Mouse (Mus musculus) intestine, embryonic 14.5 days (tissue): ENCODE measurements around the gene Kbtbd12. TPM values are rescaled to one million over a fixed set of nuclear protein-coding genes. Genes with fewer than 3 reads are reported as not detected.

ENCODE experiments used
- ATAC-seq: fragments of 200-750 bp; cut with Nextera tagmentation; replicated peaks from 2 replicates; pipeline ENCODE4 v1.8.0; 2017; ENCODE audit warnings: low read depth, moderate number of reproducible peaks, moderate TSS enrichment, moderate library complexity; ENCODE audit not compliant: low FRiP score, low TSS enrichment
- DNase-seq: peaks from one replicate; pipeline ENCODE4 v3.0.0-alpha.2; 2018; ENCODE audit warnings: low spot score
- H3K27ac ChIP-seq: fragments of 300-500 bp; sonication (generic); 2 replicates; pipeline ENCODE4 v1.5.1; 2014; ENCODE audit warnings: low read depth, mild to moderate bottlenecking, control low read depth
- H3K27me3 ChIP-seq: fragments of 300-500 bp; sonication (generic); replicated peaks from 2 replicates; pipeline ENCODE4 v1.6.1; 2014; ENCODE audit warnings: low read length, control low read depth; ENCODE audit not compliant: control insufficient read depth, insufficient read depth
- H3K36me3 ChIP-seq: fragments of 300-500 bp; sonication (generic); 2 replicates; pipeline ENCODE4 v1.6.1; 2014; ENCODE audit warnings: low read length, control low read depth; ENCODE audit not compliant: control insufficient read depth, insufficient read depth
- H3K4me1 ChIP-seq: fragments of 300-500 bp; sonication (generic); replicated peaks from 2 replicates; pipeline ENCODE4 v1.6.1; 2014; ENCODE audit warnings: low read length, control low read depth, mixed read lengths; ENCODE audit not compliant: control insufficient read depth, insufficient read depth
- H3K4me2 ChIP-seq: fragments of 300-500 bp; sonication (generic); 2 replicates; pipeline ENCODE4 v1.6.1; 2014; ENCODE audit warnings: low read length
- H3K4me3 ChIP-seq: fragments of 300-500 bp; sonication (generic); 2 replicates; pipeline ENCODE4 v1.5.1; 2014; ENCODE audit warnings: low read depth, low read length, control low read depth, mixed read lengths
- H3K9ac ChIP-seq: fragments of 300-500 bp; sonication (generic); 2 replicates; pipeline ENCODE4 v1.6.1; 2014; ENCODE audit warnings: mild to moderate bottlenecking, low read length
- H3K9me3 ChIP-seq: fragments of 300-500 bp; sonication (generic); 2 replicates; pipeline ENCODE4 v1.6.1; 2016; ENCODE audit warnings: low read length, control low read depth; ENCODE audit not compliant: control insufficient read depth
- WGBS: fragments of 180-500 bp; shearing (Covaris S2); extraction: QIAGEN DNeasy Blood & Tissue Kit; methylation state at CpG from one replicate; pipeline ENCODE4 v1.1.7; 2014; 5-methylcytosine and 5-hydroxymethylcytosine counted together
- polyA plus RNA-seq: library from polyadenylated mRNA; unstranded; fragments of >200 nt; fragmentation: Nextera tagmentation; extraction: Ambion mirVana; gene quantifications from 2 replicates; pipeline ENCODE4 v1.2.1, GENCODE M21; 2014

The Kbtbd12 gene
- polyA plus RNA-seq, 1 experiment from 2014 or later, result 0.26 TPM

DNA sequence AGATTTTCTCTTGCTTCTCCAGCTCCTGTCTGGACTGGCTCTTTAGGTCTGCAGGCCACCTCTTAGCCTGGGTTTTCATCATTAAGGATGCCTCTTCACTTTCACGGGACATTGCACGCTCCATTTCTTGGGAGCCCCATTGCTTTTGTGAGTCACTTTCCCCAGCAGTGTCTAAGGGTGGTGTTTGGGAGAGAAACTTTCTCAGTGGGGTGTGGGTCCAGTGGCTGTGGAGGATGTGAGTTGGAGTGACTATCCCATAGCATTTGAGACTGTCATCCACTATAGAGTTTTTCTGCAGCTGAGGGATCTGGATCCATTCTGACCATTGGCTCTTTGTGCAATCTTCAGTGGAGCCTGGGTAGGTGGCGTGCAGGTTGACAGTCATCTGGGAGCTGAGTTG is 114.3 kb downstream of the Kbtbd12 start:
- Histone ChIP-seq H3K27me3 (no peaks in the 10 kb centered on the region), H3K4me2 (no peak overlapping the region), H3K4me3 (no peak overlapping the region), H3K4me1 (peaks cover 7% of the 10 kb centered on the region), H3K27ac (no peak overlapping the region), H3K9me3 (no peaks in the 10 kb centered on the region), H3K36me3 (no peaks in the 10 kb centered on the region), H3K9ac (no peak overlapping the region)
- no peak for DNase-seq
- 84% methylated on average over 3 of the region's 3 CpGs for WGBS
- ATAC-seq, result no peak

DNA sequence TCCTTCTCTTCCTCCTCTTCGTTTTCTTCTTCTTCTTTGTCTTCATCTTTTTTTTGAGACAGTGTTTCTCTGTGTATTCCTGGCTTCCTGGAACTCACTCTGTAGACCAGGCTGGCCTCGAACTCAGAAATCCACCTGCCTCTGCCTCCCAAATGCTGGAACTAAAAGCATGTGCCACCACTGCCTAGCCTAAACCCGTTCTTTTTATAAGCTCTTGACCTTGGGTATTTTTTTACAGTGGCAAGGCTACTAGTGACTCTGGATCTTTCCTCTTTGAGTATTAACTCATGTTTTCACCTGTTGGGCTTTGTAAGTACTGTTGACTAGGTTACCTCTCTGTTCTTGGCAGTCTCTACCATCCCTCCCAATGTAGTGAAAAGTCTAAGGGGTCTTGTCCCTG is 114.7 kb downstream of the Kbtbd12 start:
- Histone ChIP-seq H3K27ac (no peak overlapping the region), H3K4me3 (no peak overlapping the region), H3K9ac (no peak overlapping the region), H3K27me3 (no peaks in the 10 kb centered on the region), H3K4me2 (no peak overlapping the region), H3K4me1 (peaks cover 7% of the 10 kb centered on the region), H3K9me3 (no peaks in the 10 kb centered on the region), H3K36me3 (no peaks in the 10 kb centered on the region)
- DNase-seq (no peak), ATAC-seq (no peak)
- 68% methylated on average over 3 of the region's 3 CpGs for WGBS

DNA sequence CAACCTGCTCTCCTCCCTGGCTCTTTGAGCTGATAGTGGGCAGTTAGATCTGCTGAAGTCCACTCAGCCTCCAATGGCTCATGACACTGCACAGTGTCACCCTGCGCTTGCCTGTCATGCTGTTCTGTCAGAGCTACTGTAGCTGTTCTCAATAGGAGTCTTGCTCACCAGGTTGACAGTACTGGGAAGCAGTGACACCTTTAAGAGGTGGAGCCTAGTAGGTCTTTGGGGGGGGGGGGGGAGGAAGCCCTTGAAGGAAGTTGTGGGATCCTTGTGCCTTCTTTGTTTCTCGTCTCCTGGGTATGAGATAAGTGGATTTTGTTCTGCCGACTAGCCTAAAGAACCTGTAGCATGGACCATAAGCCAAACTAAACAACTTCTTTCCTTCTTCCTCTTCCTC is 115.1 kb downstream of the Kbtbd12 start:
- H3K27me3 ChIP-seq, result no peaks in the 10 kb centered on the region
- no peak for ATAC-seq
- WGBS, result 55% methylated on average over 3 of the region's 3 CpGs
- no peak overlapping the region for H3K4me3 ChIP-seq
- H3K27ac ChIP-seq, result no peak overlapping the region
- peaks cover 7% of the 10 kb centered on the region for H3K4me1 ChIP-seq
- peak; percentile 32 for DNase-seq
- H3K9me3 ChIP-seq, result no peaks in the 10 kb centered on the region
- no peaks in the 10 kb centered on the region for H3K36me3 ChIP-seq
- H3K4me2 ChIP-seq, result no peak overlapping the region
- H3K9ac ChIP-seq, result no peak overlapping the region

DNA sequence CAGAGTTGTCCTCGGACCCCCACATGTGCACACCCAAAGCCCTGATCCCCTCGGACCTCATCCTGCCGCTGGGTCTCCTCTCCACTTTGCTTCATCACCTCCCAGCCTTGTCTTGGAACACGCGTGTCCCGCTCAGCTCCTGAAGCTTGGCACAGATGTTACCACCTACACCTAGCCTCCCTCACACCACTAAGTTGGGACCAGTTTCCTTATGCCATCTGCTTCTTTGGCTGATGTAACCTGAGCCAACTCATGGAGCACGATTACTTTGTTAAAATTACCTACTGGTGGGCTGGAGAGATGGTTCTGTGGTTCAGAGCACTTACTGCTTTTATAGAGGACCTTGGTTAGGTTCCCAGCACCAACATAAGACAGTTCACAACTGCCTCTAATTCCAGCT is 115.9 kb downstream of the Kbtbd12 start:
- 85% methylated on average over 7 of the region's 7 CpGs for WGBS
- ATAC-seq, result no peak
- no peak overlapping the region for H3K4me3 ChIP-seq
- no peak overlapping the region for H3K9ac ChIP-seq
- H3K36me3 ChIP-seq, result no peaks in the 10 kb centered on the region
- H3K27me3 ChIP-seq, result no peaks in the 10 kb centered on the region
- H3K4me1 ChIP-seq, result peaks cover 14% of the 10 kb centered on the region
- H3K27ac ChIP-seq, result no peak overlapping the region
- H3K4me2 ChIP-seq, result no peak overlapping the region
- no peaks in the 10 kb centered on the region for H3K9me3 ChIP-seq
- DNase-seq, result no peak

DNA sequence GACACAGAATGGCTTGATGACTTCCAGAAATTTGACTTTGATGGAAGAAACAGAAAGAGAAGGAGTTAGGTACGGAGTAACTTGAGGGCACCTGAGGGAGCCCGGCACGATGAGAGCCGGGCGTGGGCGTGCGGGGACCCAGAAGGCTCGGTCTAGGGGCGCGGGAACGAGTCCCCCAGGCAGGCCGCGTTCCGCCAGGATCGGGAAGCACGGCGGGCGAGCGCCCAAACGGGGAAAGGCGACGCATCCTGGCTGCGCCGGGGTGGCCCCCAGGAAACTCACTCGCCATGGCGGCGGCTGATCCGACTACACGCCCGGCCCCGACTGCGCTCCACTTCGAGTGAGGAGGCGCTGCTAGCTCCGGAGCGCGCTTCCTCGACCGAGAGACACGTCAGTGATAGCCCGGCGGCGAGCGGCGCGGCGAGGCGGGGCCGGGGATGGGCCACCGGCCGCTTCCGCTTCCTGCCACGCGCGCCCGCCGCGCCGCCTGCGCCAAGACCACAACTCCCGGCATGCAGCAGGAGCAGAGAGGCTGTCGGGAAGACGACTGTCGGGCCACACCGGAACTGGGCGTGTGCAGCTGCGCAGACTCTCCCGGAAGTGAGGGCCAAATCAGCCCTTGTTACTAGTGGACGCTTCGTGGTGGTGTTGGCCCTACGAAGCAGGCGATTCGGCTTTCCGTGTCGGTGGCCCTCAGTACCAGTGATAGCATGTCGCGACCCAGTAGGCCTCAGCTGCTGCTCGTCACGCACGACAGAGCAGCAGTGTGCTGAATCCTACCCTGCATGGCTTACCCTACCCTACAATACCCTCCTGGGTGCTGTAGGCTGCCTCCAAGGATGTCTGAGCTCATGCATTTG is 119.1 kb downstream of the Kbtbd12 start, which contains the start of gene Sec61a1:
TSS of gene Sec61a1 (minus strand) at position 502 of the 860 bp plus-strand sequence.
- peak; percentile 90 for DNase-seq
- Histone ChIP-seq H3K4me1 (peaks cover 16% of the 10 kb centered on the region), H3K4me2 (peak within 1 kb of the TSS; percentile 68), H3K9ac (peak within 1 kb of the TSS; percentile 97), H3K27me3 (no peaks in the 10 kb centered on the region), H3K36me3 (peaks cover 26% of the 10 kb centered on the region), H3K4me3 (peak within 1 kb of the TSS; percentile 90), H3K27ac (peak within 1 kb of the TSS; percentile 85), H3K9me3 (no peaks in the 10 kb centered on the region)
- ATAC-seq, result peak; percentile 97
- WGBS, result under 1% methylated on average over 80 of the region's 80 CpGs

DNA sequence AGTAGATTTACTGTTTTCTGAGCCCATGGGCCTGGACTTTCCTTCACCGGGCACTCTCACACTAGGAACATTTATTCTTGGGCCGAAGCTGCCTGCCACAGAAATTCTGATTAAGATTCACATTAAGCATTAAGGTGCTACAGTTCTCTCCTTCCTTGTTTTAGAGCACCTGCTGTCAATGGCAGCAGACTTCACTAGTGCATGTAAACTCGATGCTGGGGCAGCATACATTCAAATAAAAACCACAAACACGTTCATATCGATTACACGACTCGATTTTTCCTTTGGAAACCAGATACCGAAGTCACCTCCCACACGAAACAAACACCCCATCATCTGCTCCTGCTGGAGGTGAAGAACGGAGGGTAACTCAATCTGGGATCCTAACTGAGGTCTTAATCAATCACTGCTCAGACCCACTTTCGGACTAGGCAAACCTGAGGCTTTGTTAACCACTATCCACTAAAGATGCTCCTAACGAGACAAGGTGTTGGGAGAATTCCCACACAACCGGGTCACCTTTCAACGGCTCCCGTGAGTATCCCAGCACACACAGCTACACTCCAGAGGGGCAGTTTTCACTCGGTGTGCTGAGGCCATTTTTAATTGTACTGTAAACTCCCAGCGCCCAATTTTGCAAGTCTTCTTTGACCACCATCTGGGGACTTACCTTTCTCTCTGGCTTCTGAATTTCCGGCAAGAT is 119.9 kb downstream of the Kbtbd12 start:
- Histone ChIP-seq H3K36me3 (peaks cover 34% of the 10 kb centered on the region), H3K27me3 (no peaks in the 10 kb centered on the region), H3K4me3 (peak overlapping the region; percentile 90), H3K9ac (peak overlapping the region; percentile 97), H3K27ac (no peak overlapping the region; the same call in 1 of the 2 replicates), H3K9me3 (no peaks in the 10 kb centered on the region), H3K4me2 (peak overlapping the region; percentile 52), H3K4me1 (peaks cover 16% of the 10 kb centered on the region)
- no peak for ATAC-seq
- peak; percentile 66 for DNase-seq
- 11% methylated on average over 18 of the region's 18 CpGs for WGBS

DNA sequence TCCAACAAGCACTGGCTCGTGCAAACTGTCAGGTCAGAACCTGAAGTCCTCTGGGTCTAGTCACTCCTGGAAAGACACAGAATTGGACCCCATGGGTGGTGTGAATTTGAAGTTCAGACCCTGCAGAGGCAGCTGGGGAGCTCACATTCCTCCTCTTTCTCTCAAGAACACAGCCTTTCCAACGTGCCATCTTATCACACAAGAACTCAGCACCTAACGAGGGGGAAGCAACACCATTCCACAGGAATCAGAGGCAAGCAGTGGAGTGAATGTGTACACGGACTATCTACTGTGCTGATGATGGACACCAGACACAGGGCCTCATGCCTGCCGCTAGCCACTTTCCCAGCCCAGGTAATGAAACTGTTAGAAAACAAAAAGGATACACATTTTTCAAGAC is 121.1 kb downstream of the Kbtbd12 start:
- ATAC-seq (no peak), DNase-seq (no peak)
- peaks cover 46% of the 10 kb centered on the region for H3K36me3 ChIP-seq
- H3K4me2 ChIP-seq, result peak overlapping the region; percentile 52
- H3K27ac ChIP-seq, result no peak overlapping the region
- WGBS, result 61% methylated on average over 5 of the region's 5 CpGs
- H3K27me3 ChIP-seq, result no peaks in the 10 kb centered on the region
- peaks cover 16% of the 10 kb centered on the region for H3K4me1 ChIP-seq
- no peaks in the 10 kb centered on the region for H3K9me3 ChIP-seq
- H3K4me3 ChIP-seq, result no peak overlapping the region
- H3K9ac ChIP-seq, result no peak overlapping the region

DNA sequence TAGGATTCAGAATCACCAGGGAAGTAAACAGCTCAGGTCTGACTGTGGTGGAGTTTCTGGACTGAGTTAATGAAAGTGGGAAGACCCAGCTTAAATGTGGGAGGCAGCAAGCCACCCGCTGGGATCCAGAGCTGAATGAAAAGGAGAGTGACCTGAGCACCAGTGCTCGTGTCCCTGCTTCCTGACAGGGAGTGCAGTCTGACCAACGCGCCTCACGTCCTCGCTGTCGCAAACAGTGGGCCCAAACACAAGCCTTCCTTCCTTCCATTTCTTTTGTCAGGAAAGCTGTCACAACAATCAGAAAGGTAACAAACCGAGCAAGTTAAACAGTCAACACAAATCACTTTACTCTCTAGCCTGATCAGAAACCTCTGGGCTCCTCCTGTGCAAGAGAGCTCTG is 121.8 kb downstream of the Kbtbd12 start:
- Histone ChIP-seq H3K4me1 (peaks cover 16% of the 10 kb centered on the region), H3K4me3 (no peak overlapping the region), H3K27ac (no peak overlapping the region), H3K9me3 (no peaks in the 10 kb centered on the region), H3K9ac (no peak overlapping the region), H3K4me2 (no peak overlapping the region), H3K36me3 (peaks cover 53% of the 10 kb centered on the region), H3K27me3 (no peaks in the 10 kb centered on the region)
- ATAC-seq, result no peak
- whole genome bisulfite sequencing, result 90% methylated on average over 8 of the region's 8 CpGs
- DNase-seq, result no peak
